In the genomic region with DNA sequence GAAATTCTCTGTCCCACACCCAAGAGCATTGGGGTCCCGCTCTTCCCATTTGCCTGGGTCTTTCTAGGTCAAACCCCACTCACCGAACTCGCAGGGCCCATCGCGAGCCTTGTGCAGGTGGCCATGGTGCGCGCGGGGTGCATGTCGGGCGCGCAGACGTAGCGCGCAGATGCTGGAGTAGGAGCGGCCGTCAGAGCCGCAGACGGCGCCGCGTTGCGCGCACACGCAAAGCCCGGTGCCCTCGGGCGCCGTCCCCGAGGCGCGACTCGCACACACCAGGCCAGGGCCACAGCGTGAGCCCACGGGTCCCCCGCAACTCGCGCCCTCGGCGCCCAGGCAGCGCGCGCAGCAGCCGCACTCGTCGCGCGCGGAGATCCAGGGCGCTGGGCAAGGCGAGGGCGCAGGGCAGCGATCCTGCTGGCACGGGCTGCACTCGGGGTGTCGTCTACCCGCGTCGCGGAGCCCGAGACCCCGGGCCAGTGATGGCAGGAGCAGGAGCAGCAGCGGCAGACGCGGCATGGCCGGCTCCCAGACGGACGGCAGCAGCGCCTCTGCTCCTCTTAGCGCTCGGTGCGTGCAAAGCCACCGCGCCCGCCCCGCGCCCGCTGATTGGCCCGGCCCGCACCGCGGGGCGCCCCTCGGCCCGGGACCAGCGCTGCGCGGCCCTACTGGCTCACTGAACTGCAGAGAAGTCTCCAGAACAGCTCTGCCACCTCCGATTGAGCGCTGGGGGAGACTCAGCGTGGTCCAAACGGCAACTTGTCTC, we compare ENCODE assay signal across 9 mouse cellular contexts. TPM values are rescaled to one million over a fixed set of nuclear protein-coding genes. Genes with fewer than 3 reads are reported as not detected.
DNase-seq lines count a peak whose midpoint lies in the region; ATAC-seq and TF ChIP-seq lines count a peak whose summit lies in the region.
"Had no signal": no experiment of that assay in that cellular context is flagged by ENCODE, and none has a peak within 500 bp of the region (broad histone marks: within the 10 kb centered on the region; RNA-seq: fewer than 3 reads in every experiment).

Gene Igfbpl1 (minus strand): TSS at position 649 of the 766 bp plus-strand sequence.

- H3K4me2 ChIP-seq in liver, embryonic 12.5 days = peak within 1 kb of the TSS; percentile 54
- peak within 1 kb of the TSS; percentile 54 for H3K4me2 ChIP-seq in stomach, postnatal 0 days (replicated peaks; ENCODE audit: low read depth)

- peak within 1 kb of the TSS; percentile 66 for H3K4me3 ChIP-seq in heart, embryonic 10.5 days
- H3K4me3 ChIP-seq in liver, embryonic 12.5 days = peak within 1 kb of the TSS; percentile 24; the same call in 1 of the 2 replicates
- peak within 1 kb of the TSS; percentile 31 for H3K4me3 ChIP-seq in stomach, postnatal 0 days (ENCODE audit: low read depth, low read length)

- no peak for DNase-seq in heart, embryonic 10.5 days (ENCODE audit: low spot score)
- DNase-seq in heart, adult 8-10 months (ENCODE audit: low spot score) = no peak
- peak; percentile 22 for DNase-seq in thymus, postnatal 4 days
- no peak for DNase-seq in thymus, postnatal 14 days
- DNase-seq in stomach, postnatal 0 days (ENCODE audit: low spot score) = no peak
- DNase-seq in cerebellum, adult 18-20 months = no peak
- DNase-seq in spleen, postnatal 36 days (ENCODE audit: low spot score in 2 of 2) = no peak

- H3K27me3 ChIP-seq in heart, embryonic 10.5 days (ENCODE audit: insufficient read depth, poor library complexity, severe bottlenecking) = peaks cover 88% of the 10 kb centered on the region
- peaks cover 94% of the 10 kb centered on the region for H3K27me3 ChIP-seq in liver, embryonic 12.5 days (replicated peaks)
- H3K27me3 ChIP-seq in stomach, postnatal 0 days (ENCODE audit: control insufficient read depth, insufficient read depth, low read length) = peaks cover 14% of the 10 kb centered on the region

- no peaks in the 10 kb centered on the region for H3K9me3 ChIP-seq in heart, embryonic 10.5 days
- no peaks in the 10 kb centered on the region for H3K9me3 ChIP-seq in liver, embryonic 12.5 days (replicated peaks)
- no peaks in the 10 kb centered on the region for H3K9me3 ChIP-seq in stomach, postnatal 0 days (ENCODE audit: control insufficient read depth, low read length)

- H3K36me3 ChIP-seq in heart, embryonic 10.5 days = no peaks in the 10 kb centered on the region
- H3K36me3 ChIP-seq in liver, embryonic 12.5 days = no peaks in the 10 kb centered on the region
- H3K36me3 ChIP-seq in stomach, postnatal 0 days (ENCODE audit: control insufficient read depth, insufficient read depth, low read length) = no peaks in the 10 kb centered on the region

- under 1% methylated on average over 91 of the region's 91 CpGs for WGBS in heart, embryonic 10.5 days
- WGBS in liver, embryonic 12.5 days (ENCODE audit: insufficient replicate concordance) = 3% methylated on average over 89 of the region's 91 CpGs
- WGBS in stomach, postnatal 0 days = under 1% methylated on average over 73 of the region's 91 CpGs

- ATAC-seq in liver, embryonic 12.5 days = no peak
- ATAC-seq in stomach, postnatal 0 days (ENCODE audit: low FRiP score, low TSS enrichment) = no peak

- TF ChIP-seq CTCF in stomach, postnatal 0 days (IDR thresholded peaks at IDR 0.05; ENCODE audit: low read depth) = no peak

- H3K27ac ChIP-seq in heart, embryonic 10.5 days = peak within 1 kb of the TSS; percentile 85
- H3K27ac ChIP-seq in liver, embryonic 12.5 days = no peak within 1 kb of the TSS
- no peak within 1 kb of the TSS for H3K27ac ChIP-seq in stomach, postnatal 0 days (replicated peaks)

- peaks cover 53% of the 10 kb centered on the region for H3K4me1 ChIP-seq in heart, embryonic 10.5 days
- H3K4me1 ChIP-seq in liver, embryonic 12.5 days = no peaks in the 10 kb centered on the region
- H3K4me1 ChIP-seq in stomach, postnatal 0 days (replicated peaks; ENCODE audit: control insufficient read depth, insufficient read depth) = no peaks in the 10 kb centered on the region

- TF ChIP-seq EP300 in stomach, postnatal 0 days (optimal IDR thresholded peaks at IDR 0.05) = no peak

- no peak within 1 kb of the TSS for H3K9ac ChIP-seq in liver, embryonic 12.5 days
- H3K9ac ChIP-seq in stomach, postnatal 0 days (ENCODE audit: low read length) = no peak within 1 kb of the TSS

RNA-seq across cellular contexts. Expression of gene Igfbpl1, which starts in this region (rescaled TPM):
- polyA plus RNA-seq in heart, embryonic 10.5 days (2016; fragmentation: Nextera tagmentation; extraction: Ambion mirVana) = 7.4 and 15.7 TPM in 2 replicates
- under 1 TPM; 0.14 to 0.57 (median 0.39) TPM for total RNA-seq in heart, adult 8-10 months (2022)
- not detected in 2 replicates for polyA plus RNA-seq in liver, embryonic 12.5 days (2016; fragmentation: Nextera tagmentation; extraction: Ambion mirVana)
- 0.08 and 0.17 TPM in 2 replicates for polyA plus RNA-seq in stomach, postnatal 0 days (2015; fragmentation: Nextera tagmentation; extraction: Ambion mirVana)
- total RNA-seq: neutrophil, adult 5-6 weeks had no signal
